Mouse (Mus musculus) neutrophil, adult 5-6 weeks (primary cell): ENCODE data around the gene Skint5. TPM values are rescaled to one million over a fixed set of nuclear protein-coding genes. Genes with fewer than 3 reads are reported as not detected.
"Not testable (repeated sequence)": the region's sequence is repeated elsewhere in the genome, so short reads cannot be mapped to it uniquely, and the experiment has no call there.

Experiments used
- ATAC-seq: fragments of 151-379, 151-347 bp; 2 replicates; pipeline ENCODE4 v1.8.0; 2017; ENCODE audit warnings: mild to moderate bottlenecking, moderate TSS enrichment; ENCODE audit not compliant: insufficient number of reproducible peaks, poor library complexity, low FRiP score, severe bottlenecking; ENCODE audit errors: extremely low read depth
- total RNA-seq: library from RNA; stranded (forward); fragments of 200-1000 nt; gene quantifications from 2 replicates; pipeline ENCODE4 v1.2.3, GENCODE M21; 2017

Skint5 gene
- total RNA-seq = not detected in 2 replicates

DNA sequence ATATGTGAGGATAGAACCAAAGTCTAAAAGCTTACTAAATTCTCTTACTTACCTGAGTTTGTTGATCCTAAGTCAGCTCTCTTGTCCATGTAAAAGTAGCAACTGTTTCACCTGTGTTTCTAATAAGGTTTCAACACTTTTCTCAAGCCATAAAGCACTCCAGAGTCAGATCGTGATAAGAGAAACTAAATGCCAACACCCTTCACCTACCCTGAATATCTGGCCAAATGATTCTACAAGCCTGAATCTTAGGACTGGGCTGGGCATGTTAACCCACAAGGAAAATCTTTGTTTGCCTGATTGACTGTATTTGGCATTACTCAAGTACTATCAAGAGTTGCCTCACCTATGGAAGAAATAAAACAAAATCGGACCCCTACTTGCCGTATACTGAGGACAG is at the start of gene Skint5:
Skint5 (minus strand) TSS at position 101 of the 400 bp plus-strand sequence.
- ATAC-seq = no peak

DNA sequence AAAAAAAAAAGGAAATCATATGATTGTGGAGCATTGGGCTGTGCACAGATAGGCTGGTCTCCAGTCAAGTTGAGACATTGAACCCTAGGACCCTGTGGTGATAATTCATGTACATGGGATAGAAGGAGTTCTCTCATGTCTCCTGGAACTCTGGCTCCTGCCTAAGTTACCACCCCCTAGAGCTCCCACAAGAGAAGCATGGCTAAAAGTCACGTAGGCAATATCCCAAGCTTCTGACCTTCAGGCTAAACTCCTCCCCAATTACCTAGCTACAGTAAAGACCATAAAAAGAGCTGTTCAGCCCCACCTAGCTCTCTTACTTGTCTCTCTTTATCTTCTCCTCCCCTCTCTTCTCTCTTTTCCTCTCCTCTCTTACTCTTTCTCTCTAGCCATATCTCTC is 42.0 kb downstream of the Skint5 start:
- no peak for ATAC-seq

DNA sequence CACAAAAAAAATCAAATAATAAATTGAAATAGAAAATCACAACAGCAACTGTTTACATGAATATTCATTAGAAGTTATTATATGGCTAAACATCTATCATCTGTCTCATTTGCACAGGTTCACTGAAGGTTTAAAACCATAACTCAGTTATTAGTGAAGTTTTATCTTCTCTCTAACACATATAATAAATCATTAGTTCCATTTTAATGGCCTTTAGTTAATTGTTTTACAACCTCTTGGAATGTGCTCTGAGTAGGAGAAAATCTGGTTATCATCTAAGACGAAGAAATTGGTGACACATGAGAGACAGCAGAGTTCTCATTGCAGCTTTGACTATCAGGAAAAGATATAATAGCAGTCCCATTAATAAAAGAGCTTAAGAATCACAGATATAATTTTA is 235.1 kb downstream of the Skint5 start:
- ATAC-seq = no peak

DNA sequence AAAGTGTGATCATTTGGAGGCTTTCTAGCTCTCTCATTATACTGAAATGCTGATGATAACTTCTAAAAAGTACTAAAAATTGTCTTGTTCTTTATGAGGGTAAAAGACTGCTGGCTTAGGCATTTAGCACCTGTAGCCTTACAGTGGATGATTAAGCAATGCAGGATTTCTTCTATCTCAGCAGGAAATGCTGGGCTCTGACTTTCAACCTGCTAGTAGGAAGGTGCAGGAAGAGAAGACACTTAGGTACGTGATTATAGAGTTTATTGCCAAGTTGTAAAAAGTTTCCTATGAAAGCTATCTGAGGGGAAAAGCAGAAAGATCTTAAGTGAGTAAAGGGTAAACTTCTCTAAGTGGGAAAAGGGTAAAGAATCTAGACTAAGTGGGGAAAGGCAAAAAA is 235.6 kb downstream of the Skint5 start:
- ATAC-seq = no peak

DNA sequence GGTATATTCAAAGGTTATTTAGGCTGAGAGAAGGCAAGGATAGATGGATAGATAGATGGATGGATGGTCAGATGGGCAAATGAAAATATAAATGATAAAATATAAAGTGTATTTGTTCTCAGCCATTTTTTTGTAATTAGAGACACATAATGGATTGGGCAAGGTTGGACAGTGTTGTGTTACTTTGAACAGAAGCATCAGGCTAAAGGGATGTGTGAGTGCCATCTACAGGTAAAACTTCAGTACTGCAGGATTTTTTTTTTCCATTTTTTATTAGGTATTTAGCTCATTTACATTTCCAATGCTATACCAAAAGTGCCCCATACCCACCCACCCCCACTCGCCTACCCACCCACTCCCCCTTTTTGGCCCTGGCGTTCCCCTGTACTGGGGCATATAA is 551.1 kb downstream of the Skint5 start:
- ATAC-seq = not testable (repeated sequence)

Other genes starting within 250 kb of the Skint5 start
- gene Skint11, start 163.9 kb upstream of the Skint5 start, total RNA-seq = not detected in 2 replicates